Mouse (Mus musculus) lung, postnatal 0 days (tissue): ENCODE measurements at regions not wholly inside any gene's neighbourhood (a gene's known extent, or its start where the extent isn't known, plus 50 kb on each side); places are given as distances from the start of the nearest gene placed in this dataset.

Experiments used
- ATAC-seq: fragments of 200-750 bp; cut with Nextera tagmentation; 2 replicates; pipeline ENCODE4 v1.8.0; 2017; ENCODE audit warnings: moderate library complexity
- DNase-seq: peaks from one replicate; pipeline ENCODE4 v3.0.0-alpha.2; 2016; ENCODE audit warnings: low spot score
- H3K27ac ChIP-seq: fragments of 300-500 bp; sonication (generic); 2 replicates; pipeline ENCODE4 v1.5.1; 2014; ENCODE audit warnings: antibody characterized with exemption, mild to moderate bottlenecking, low read length, mixed read lengths
- H3K27me3 ChIP-seq: fragments of 300-500 bp; sonication (generic); replicated peaks from 2 replicates; pipeline ENCODE4 v1.6.1; 2014; ENCODE audit warnings: low read length, mixed read lengths; ENCODE audit not compliant: insufficient read depth
- H3K36me3 ChIP-seq: fragments of 300-500 bp; sonication (generic); 2 replicates; pipeline ENCODE4 v1.6.1; 2014; ENCODE audit warnings: low read length, mixed read lengths; ENCODE audit not compliant: insufficient read depth
- H3K4me1 ChIP-seq: fragments of 300-500 bp; sonication (generic); 2 replicates; pipeline ENCODE4 v1.6.1; 2014; ENCODE audit warnings: antibody characterized with exemption, low read depth, low read length, mixed read lengths; ENCODE audit not compliant: insufficient read depth
- H3K4me2 ChIP-seq: fragments of 300-500 bp; sonication (generic); replicated peaks from 2 replicates; pipeline ENCODE4 v1.6.1; 2014; ENCODE audit warnings: low read depth, mild to moderate bottlenecking, low read length, moderate library complexity, mixed read lengths
- H3K4me3 ChIP-seq: fragments of 300-500 bp; sonication (generic); 2 replicates; pipeline ENCODE4 v1.5.1; 2014; ENCODE audit warnings: low read depth, low read length
- H3K9ac ChIP-seq: fragments of 300-500 bp; sonication (generic); replicated peaks from 2 replicates; pipeline ENCODE4 v1.6.1; 2014; ENCODE audit warnings: low read depth, mild to moderate bottlenecking
- H3K9me3 ChIP-seq: fragments of 300-500 bp; sonication (generic); 2 replicates; pipeline ENCODE4 v1.6.1; 2016; ENCODE audit warnings: low read length, mixed read lengths
- CTCF ChIP-seq: IDR thresholded peaks from 2 replicates; pipeline ENCODE4 v1.5.1; 2016; ENCODE audit warnings: antibody characterized with exemption, mild to moderate bottlenecking
- EP300 ChIP-seq: IDR thresholded peaks from 2 replicates; pipeline ENCODE4 v1.6.1; 2016; ENCODE audit warnings: antibody characterized with exemption, mild to moderate bottlenecking, control low read depth
- WGBS: fragments of 180-500 bp; shearing (Covaris S2); extraction: QIAGEN DNeasy Blood & Tissue Kit; methylation state at CpG from one replicate; pipeline ENCODE4 v1.1.7; 2014; 5-methylcytosine and 5-hydroxymethylcytosine counted together

DNA sequence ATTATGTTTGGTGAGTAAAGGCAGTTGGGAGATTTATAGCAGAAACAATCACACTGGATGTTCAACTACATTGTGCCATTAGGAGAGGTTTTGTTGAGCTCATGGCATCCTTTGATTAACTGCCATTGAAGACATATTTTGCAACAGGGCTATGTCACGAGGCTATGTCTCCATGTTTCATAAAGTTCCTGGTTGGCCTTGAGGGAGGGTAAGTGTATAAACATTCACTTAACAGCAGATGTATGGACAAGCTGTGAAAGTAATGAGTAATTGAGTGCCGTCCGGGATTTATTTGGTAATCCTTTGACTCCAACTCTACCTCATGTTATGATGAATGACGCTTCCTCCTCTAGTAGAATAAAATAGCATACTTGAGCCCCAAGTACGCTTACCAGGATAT, 225.0 kb downstream of the Pcdh10 start:
- no peak for TF ChIP-seq EP300
- no peak for TF ChIP-seq CTCF
- whole genome bisulfite sequencing = 45% methylated on average over 5 of the region's 5 CpGs
- DNase-seq (peak; percentile 17), ATAC-seq (no peak)
- Histone ChIP-seq H3K9ac (no peak overlapping the region), H3K4me2 (no peak overlapping the region), H3K4me3 (no peak overlapping the region), H3K27ac (no peak overlapping the region), H3K36me3 (no peaks in the 10 kb centered on the region), H3K27me3 (no peaks in the 10 kb centered on the region), H3K4me1 (no peaks in the 10 kb centered on the region), H3K9me3 (no peaks in the 10 kb centered on the region)

DNA sequence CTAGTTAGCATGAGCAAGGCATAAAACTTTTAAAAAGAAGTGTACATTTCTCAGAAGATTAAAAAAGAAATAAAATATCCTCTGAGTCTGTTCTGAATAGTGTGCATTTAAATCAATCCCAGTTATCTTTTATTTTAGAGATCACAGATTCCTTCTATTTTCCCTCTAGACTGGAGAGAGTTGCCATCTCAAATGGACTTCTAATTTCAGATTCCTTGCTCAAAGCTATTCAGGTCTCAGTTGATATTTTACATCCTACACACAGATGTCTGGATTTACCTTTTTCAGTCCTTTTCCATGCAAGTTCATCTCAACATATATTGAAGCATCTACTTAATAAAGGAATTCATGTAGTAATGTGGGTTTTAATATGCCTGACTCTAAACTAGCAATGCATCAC, 242.5 kb downstream of the Pcdh10 start:
- DNase-seq = no peak
- H3K4me3 ChIP-seq = no peak overlapping the region
- no peak overlapping the region for H3K4me2 ChIP-seq
- H3K36me3 ChIP-seq = no peaks in the 10 kb centered on the region
- H3K9me3 ChIP-seq = no peaks in the 10 kb centered on the region
- TF ChIP-seq CTCF (no peak), EP300 (no peak)
- no peaks in the 10 kb centered on the region for H3K27me3 ChIP-seq
- no peak overlapping the region for H3K9ac ChIP-seq
- ATAC-seq = no peak
- H3K4me1 ChIP-seq = no peaks in the 10 kb centered on the region
- H3K27ac ChIP-seq = no peak overlapping the region

DNA sequence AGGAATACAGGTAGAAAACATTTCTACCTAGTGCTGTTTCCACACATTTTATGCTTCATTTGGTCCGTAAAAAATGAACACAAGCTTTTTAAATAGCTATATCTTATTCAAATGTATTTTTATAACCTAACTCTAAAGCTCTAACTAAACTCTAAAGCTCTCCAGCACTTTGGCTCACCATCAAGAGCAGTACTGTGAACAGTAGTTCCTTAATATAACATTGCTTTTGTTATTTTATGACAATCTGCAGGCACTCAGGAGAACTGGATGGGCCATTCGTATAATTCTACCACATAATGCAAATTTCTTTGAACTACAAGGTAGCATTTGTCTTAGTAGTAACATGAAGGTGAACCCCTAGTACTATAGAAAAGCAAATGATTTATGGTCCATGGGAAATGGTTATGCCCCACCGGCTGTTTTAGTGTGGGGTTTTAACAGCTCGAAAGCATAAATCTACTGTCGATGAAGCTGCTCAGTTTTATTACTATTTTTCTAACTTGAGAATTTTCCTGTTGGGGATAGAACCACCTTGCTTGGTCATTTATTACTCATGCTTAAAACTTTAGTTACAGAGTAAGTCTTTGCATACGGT, 267.8 kb downstream of the Pcdh10 start:
- no peaks in the 10 kb centered on the region for H3K36me3 ChIP-seq
- no peak overlapping the region for H3K27ac ChIP-seq
- H3K4me1 ChIP-seq = no peaks in the 10 kb centered on the region
- no peaks in the 10 kb centered on the region for H3K9me3 ChIP-seq
- no peak for ATAC-seq
- 86% methylated on average over 6 of the region's 6 CpGs for WGBS
- no peak for TF ChIP-seq CTCF
- no peak for TF ChIP-seq EP300
- H3K4me3 ChIP-seq = no peak overlapping the region
- no peak for DNase-seq
- H3K4me2 ChIP-seq = no peak overlapping the region
- no peak overlapping the region for H3K9ac ChIP-seq
- no peaks in the 10 kb centered on the region for H3K27me3 ChIP-seq

DNA sequence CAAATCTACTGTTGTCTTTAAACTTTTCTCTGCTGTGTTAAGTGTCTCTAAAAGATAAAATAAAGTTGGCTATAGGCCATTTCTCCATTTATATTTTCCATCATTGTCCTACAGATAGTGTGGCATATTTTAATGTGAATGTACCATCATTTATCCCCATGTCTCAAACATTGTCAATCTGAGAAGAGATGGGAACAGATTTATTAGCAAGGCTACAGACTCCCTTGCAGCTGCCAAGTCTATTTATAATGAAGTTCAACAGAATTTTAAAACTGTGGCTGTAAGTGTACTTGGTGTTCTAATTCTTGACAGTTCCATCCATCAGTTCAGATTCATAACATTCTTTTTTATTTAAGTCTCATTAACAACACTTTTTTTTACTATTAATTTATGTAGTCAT, 271.2 kb downstream of the Pcdh10 start:
- no peaks in the 10 kb centered on the region for H3K9me3 ChIP-seq

DNA sequence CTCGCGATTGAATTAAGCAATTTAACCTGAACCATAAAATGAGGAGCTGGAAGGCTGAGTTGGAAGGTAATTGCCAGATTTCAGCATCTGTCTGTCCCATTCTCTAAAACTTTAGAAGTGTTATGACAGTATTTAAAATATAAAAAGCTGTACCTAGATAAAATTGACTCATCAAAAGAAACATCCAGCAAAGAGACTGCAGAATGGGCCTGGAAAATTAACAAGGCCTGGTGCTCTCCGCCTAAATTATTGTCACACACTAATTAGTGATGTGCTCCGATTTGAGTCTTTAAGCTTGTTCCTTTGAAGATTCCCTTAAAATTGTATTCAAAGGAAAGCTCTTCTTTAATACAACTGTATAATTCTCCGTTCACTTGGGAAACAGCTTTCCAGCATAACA, 278.8 kb downstream of the Pcdh10 start:
- H3K36me3 ChIP-seq = no peaks in the 10 kb centered on the region
- no peak overlapping the region for H3K4me3 ChIP-seq
- H3K4me1 ChIP-seq = no peaks in the 10 kb centered on the region
- 90% methylated on average over 5 of the region's 5 CpGs for WGBS
- no peak overlapping the region for H3K4me2 ChIP-seq
- ATAC-seq = no peak
- no peak overlapping the region for H3K27ac ChIP-seq
- H3K9ac ChIP-seq = no peak overlapping the region
- H3K9me3 ChIP-seq = no peaks in the 10 kb centered on the region
- no peak for DNase-seq
- TF ChIP-seq EP300 (no peak), CTCF (no peak)
- H3K27me3 ChIP-seq = no peaks in the 10 kb centered on the region

More for the DNA sequence above, 271.2 kb downstream of the Pcdh10 start:
- H3K27me3 ChIP-seq = no peaks in the 10 kb centered on the region
- DNase-seq (no peak), ATAC-seq (no peak)
- TF ChIP-seq CTCF (no peak), EP300 (no peak)
- no peaks in the 10 kb centered on the region for H3K4me1 ChIP-seq
- no peaks in the 10 kb centered on the region for H3K36me3 ChIP-seq
- no peak overlapping the region for H3K27ac ChIP-seq
- no peak overlapping the region for H3K4me3 ChIP-seq
- H3K4me2 ChIP-seq = no peak overlapping the region
- no peak overlapping the region for H3K9ac ChIP-seq

DNA sequence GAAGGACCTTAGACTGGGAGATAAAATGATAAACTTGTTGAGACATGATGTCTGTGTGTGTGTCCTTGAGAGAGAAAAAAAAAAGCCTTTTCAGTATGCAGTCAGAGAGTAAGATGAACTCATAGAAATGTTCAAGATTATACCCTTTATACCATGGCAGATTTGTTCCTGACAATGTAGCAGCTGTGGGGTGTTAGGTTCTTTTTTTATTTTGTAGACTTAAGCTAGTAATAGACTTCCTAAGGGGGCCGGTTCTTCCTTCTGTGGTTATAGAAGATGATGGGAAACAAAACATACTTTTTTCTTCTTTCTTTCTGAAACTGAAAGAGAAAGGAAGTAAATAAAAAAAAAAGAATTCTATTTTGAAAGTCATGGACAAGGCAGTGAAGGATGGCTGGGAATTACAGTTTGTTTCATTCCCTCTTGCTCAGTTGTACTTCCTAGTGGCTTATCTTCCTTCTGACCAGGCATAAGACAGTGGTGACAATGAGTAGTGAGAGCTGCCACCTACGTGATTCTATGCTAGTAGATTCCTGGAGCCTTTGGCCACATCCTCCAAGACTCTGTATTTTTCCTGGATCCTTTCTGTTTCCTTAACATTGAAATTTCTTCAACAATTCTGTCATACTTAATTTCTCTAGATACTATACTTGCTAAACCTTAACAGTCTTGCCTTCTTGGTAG, 280.0 kb downstream of the Pcdh10 start:
- Histone ChIP-seq H3K4me1 (no peaks in the 10 kb centered on the region), H3K9ac (no peak overlapping the region), H3K4me3 (no peak overlapping the region), H3K27ac (no peak overlapping the region), H3K36me3 (no peaks in the 10 kb centered on the region), H3K9me3 (no peaks in the 10 kb centered on the region), H3K4me2 (no peak overlapping the region), H3K27me3 (no peaks in the 10 kb centered on the region)
- DNase-seq (no peak), ATAC-seq (no peak)
- WGBS = 75% methylated on average over 2 of the region's 2 CpGs
- no peak for TF ChIP-seq CTCF
